Mouse (Mus musculus): Measurements from ENCODE around the gene Rrm1. TPM values are rescaled to one million over a fixed set of nuclear protein-coding genes. Genes with fewer than 3 reads are reported as not detected.

Gene Rrm1
- polyA plus RNA-seq, 1 experiment from 2014 or later = 66.4 TPM

- Histone ChIP-seq H3K36me3 (replicated peaks; ENCODE audit: insufficient read depth, low read length) (no peaks in the 10 kb centered on the region), H3K27me3 (ENCODE audit: insufficient read depth, low read length) (0 out of 2 replicates have a peak, but pooled peaks cover 5% of the 10 kb centered on the region), H3K9me3 (ENCODE audit: low read length) (no peaks in the 10 kb centered on the region), H3K4me1 (ENCODE audit: insufficient read depth) (no peaks in the 10 kb centered on the region), H3K27ac (ENCODE audit: low read depth) (no peak overlapping the region), H3K4me3 (ENCODE audit: low read depth, low read length) (no peak overlapping the region), H3K9ac (replicated peaks) (no peak overlapping the region), H3K4me2 (ENCODE audit: low read depth, low read length) (no peak overlapping the region)
- DNase-seq (no peak), ATAC-seq (no peak)
- TF ChIP-seq EP300 (IDR thresholded peaks at IDR 0.05; ENCODE audit: low read depth) (no peak), CTCF (IDR thresholded peaks at IDR 0.05; ENCODE audit: low read depth) (no peak)
- WGBS (ENCODE audit: insufficient replicate concordance) = 73% methylated on average over 7 of the region's 7 CpGs
Observed at GRCm38 (mm10) chr7:102509726-102510125, 68.2 kb downstream of the Rrm1 start.

GRCm38 (mm10) chr7:102511927-102512326 lies 70.4 kb downstream of the Rrm1 start:
- WGBS (ENCODE audit: insufficient replicate concordance) = 59% methylated on average over 10 of the region's 10 CpGs
- ATAC-seq = no peak
- no peak overlapping the region for H3K27ac ChIP-seq (ENCODE audit: low read depth)

GRCm38 (mm10) chr7:102512814-102513435 lies 71.4 kb downstream of the Rrm1 start:
- peak overlapping the region; percentile 74 for H3K4me2 ChIP-seq (ENCODE audit: low read depth, low read length)
- H3K36me3 ChIP-seq (replicated peaks; ENCODE audit: insufficient read depth, low read length) = no peaks in the 10 kb centered on the region
- peak overlapping the region; percentile 41 for H3K4me3 ChIP-seq (ENCODE audit: low read depth, low read length)
- no peaks in the 10 kb centered on the region for H3K4me1 ChIP-seq (ENCODE audit: insufficient read depth)
- WGBS (ENCODE audit: insufficient replicate concordance) = 2% methylated on average over 51 of the region's 54 CpGs
- H3K27ac ChIP-seq (ENCODE audit: low read depth) = no peak overlapping the region
- DNase-seq = peak; percentile 90
- no peaks in the 10 kb centered on the region for H3K9me3 ChIP-seq (ENCODE audit: low read length)
- ATAC-seq = peak; percentile 90
- H3K9ac ChIP-seq (replicated peaks) = peak overlapping the region; percentile 19
- 0 out of 2 replicates have a peak, but pooled peaks cover 5% of the 10 kb centered on the region for H3K27me3 ChIP-seq (ENCODE audit: insufficient read depth, low read length)
- TF ChIP-seq CTCF (IDR thresholded peaks at IDR 0.05; ENCODE audit: low read depth) (peak; percentile 89), EP300 (IDR thresholded peaks at IDR 0.05; ENCODE audit: low read depth) (no peak)

More at GRCm38 (mm10) chr7:102511927-102512326, 70.4 kb downstream of the Rrm1 start:
- Histone ChIP-seq H3K36me3 (replicated peaks; ENCODE audit: insufficient read depth, low read length) (no peaks in the 10 kb centered on the region), H3K4me1 (ENCODE audit: insufficient read depth) (no peaks in the 10 kb centered on the region), H3K4me2 (ENCODE audit: low read depth, low read length) (no peak overlapping the region), H3K9ac (replicated peaks) (no peak overlapping the region), H3K9me3 (ENCODE audit: low read length) (no peaks in the 10 kb centered on the region), H3K27me3 (ENCODE audit: insufficient read depth, low read length) (0 out of 2 replicates have a peak, but pooled peaks cover 5% of the 10 kb centered on the region), H3K4me3 (ENCODE audit: low read depth, low read length) (no peak overlapping the region)
- TF ChIP-seq CTCF (IDR thresholded peaks at IDR 0.05; ENCODE audit: low read depth) (no peak), EP300 (IDR thresholded peaks at IDR 0.05; ENCODE audit: low read depth) (no peak)
- DNase-seq = no peak

- Histone ChIP-seq H3K9me3 (ENCODE audit: low read length) (no peaks in the 10 kb centered on the region), H3K27me3 (ENCODE audit: insufficient read depth, low read length) (0 out of 2 replicates have a peak, but pooled peaks cover 5% of the 10 kb centered on the region), H3K9ac (replicated peaks) (no peak overlapping the region), H3K4me3 (ENCODE audit: low read depth, low read length) (no peak overlapping the region), H3K27ac (ENCODE audit: low read depth) (no peak overlapping the region), H3K36me3 (replicated peaks; ENCODE audit: insufficient read depth, low read length) (no peaks in the 10 kb centered on the region), H3K4me1 (ENCODE audit: insufficient read depth) (no peaks in the 10 kb centered on the region), H3K4me2 (ENCODE audit: low read depth, low read length) (no peak overlapping the region)
- TF ChIP-seq CTCF (IDR thresholded peaks at IDR 0.05; ENCODE audit: low read depth) (no peak), EP300 (IDR thresholded peaks at IDR 0.05; ENCODE audit: low read depth) (no peak)
- 26% methylated on average over 4 of the region's 4 CpGs for WGBS (ENCODE audit: insufficient replicate concordance)
- ATAC-seq = no peak
- DNase-seq = no peak
Observed at GRCm38 (mm10) chr7:102514144-102514543, 72.6 kb downstream of the Rrm1 start.

GRCm38 (mm10) chr7:102516261-102517050 lies 75.0 kb downstream of the Rrm1 start:
- DNase-seq = no peak

GRCm38 (mm10) chr7:102517051-102517335 lies 75.5 kb downstream of the Rrm1 start:
- Histone ChIP-seq H3K27me3 (ENCODE audit: insufficient read depth, low read length) (0 out of 2 replicates have a peak, but pooled peaks cover 5% of the 10 kb centered on the region), H3K27ac (ENCODE audit: low read depth) (no peak overlapping the region), H3K4me2 (ENCODE audit: low read depth, low read length) (no peak overlapping the region), H3K36me3 (replicated peaks; ENCODE audit: insufficient read depth, low read length) (no peaks in the 10 kb centered on the region), H3K9ac (replicated peaks) (no peak overlapping the region), H3K4me1 (ENCODE audit: insufficient read depth) (no peaks in the 10 kb centered on the region), H3K4me3 (ENCODE audit: low read depth, low read length) (no peak overlapping the region), H3K9me3 (ENCODE audit: low read length) (no peaks in the 10 kb centered on the region)
- ATAC-seq (no peak), DNase-seq (no peak)
- 70% methylated on average over 2 of the region's 2 CpGs for WGBS (ENCODE audit: insufficient replicate concordance)
- no peak for TF ChIP-seq CTCF (IDR thresholded peaks at IDR 0.05; ENCODE audit: low read depth)
- no peak for TF ChIP-seq EP300 (IDR thresholded peaks at IDR 0.05; ENCODE audit: low read depth)

More at GRCm38 (mm10) chr7:102516261-102517050, 75.0 kb downstream of the Rrm1 start:
- H3K9me3 ChIP-seq (ENCODE audit: low read length) = no peaks in the 10 kb centered on the region
- H3K9ac ChIP-seq (replicated peaks) = no peak overlapping the region
- H3K27me3 ChIP-seq (ENCODE audit: insufficient read depth, low read length) = 0 out of 2 replicates have a peak, but pooled peaks cover 5% of the 10 kb centered on the region
- 60% methylated on average over 10 of the region's 10 CpGs for WGBS (ENCODE audit: insufficient replicate concordance)
- no peaks in the 10 kb centered on the region for H3K4me1 ChIP-seq (ENCODE audit: insufficient read depth)
- no peaks in the 10 kb centered on the region for H3K36me3 ChIP-seq (replicated peaks; ENCODE audit: insufficient read depth, low read length)
- no peak for ATAC-seq
- no peak overlapping the region for H3K4me2 ChIP-seq (ENCODE audit: low read depth, low read length)
- no peak overlapping the region for H3K4me3 ChIP-seq (ENCODE audit: low read depth, low read length)
- TF ChIP-seq EP300 (IDR thresholded peaks at IDR 0.05; ENCODE audit: low read depth) (no peak), CTCF (IDR thresholded peaks at IDR 0.05; ENCODE audit: low read depth) (no peak)
- H3K27ac ChIP-seq (ENCODE audit: low read depth) = no peak overlapping the region

Other genes starting within 250 kb of the Rrm1 start
- 7.0 and 8.6 TPM in 2 replicates for gene Nup98, start 231.5 kb upstream of the Rrm1 start, polyA plus RNA-seq (2015; fragmentation: Nextera tagmentation; extraction: Ambion mirVana)
- 27.2 and 28.7 TPM in 2 replicates for gene Pgap2, start 231.5 kb upstream of the Rrm1 start, polyA plus RNA-seq (2015; fragmentation: Nextera tagmentation; extraction: Ambion mirVana)
- gene Rhog, start 185.6 kb upstream of the Rrm1 start, polyA plus RNA-seq (2015; fragmentation: Nextera tagmentation; extraction: Ambion mirVana) = 52.3 and 54.5 TPM in 2 replicates
- gene Stim1, start 173.9 kb upstream of the Rrm1 start, polyA plus RNA-seq (2015; fragmentation: Nextera tagmentation; extraction: Ambion mirVana) = 15.6 and 17.9 TPM in 2 replicates
- 0.12 and 0.19 TPM in 2 replicates for gene Olfr543, start 40.0 kb downstream of the Rrm1 start, polyA plus RNA-seq (2015; fragmentation: Nextera tagmentation; extraction: Ambion mirVana)
- 0.04 and 0.06 TPM in 2 replicates for gene Olfr544, start 46.6 kb downstream of the Rrm1 start, polyA plus RNA-seq (2015; fragmentation: Nextera tagmentation; extraction: Ambion mirVana)
- gene Olfr545, start 57.9 kb downstream of the Rrm1 start, polyA plus RNA-seq (2015; fragmentation: Nextera tagmentation; extraction: Ambion mirVana) = not detected in 2 replicates
- not detected in 2 replicates for gene Olfr547, start 93.1 kb downstream of the Rrm1 start, polyA plus RNA-seq (2015; fragmentation: Nextera tagmentation; extraction: Ambion mirVana)
- not detected in 2 replicates for gene Olfr548-ps1, start 99.2 kb downstream of the Rrm1 start, polyA plus RNA-seq (2015; fragmentation: Nextera tagmentation; extraction: Ambion mirVana)
- not detected in 2 replicates for gene Olfr549, start 108.2 kb downstream of the Rrm1 start, polyA plus RNA-seq (2015; fragmentation: Nextera tagmentation; extraction: Ambion mirVana)
- 0.42 and 0.64 TPM in 2 replicates for gene Trim21, start 123.8 kb downstream of the Rrm1 start, polyA plus RNA-seq (2015; fragmentation: Nextera tagmentation; extraction: Ambion mirVana)
- not detected in 2 replicates for gene Olfr550, start 129.7 kb downstream of the Rrm1 start, polyA plus RNA-seq (2015; fragmentation: Nextera tagmentation; extraction: Ambion mirVana)
- not detected in 2 replicates for gene Olfr551, start 150.2 kb downstream of the Rrm1 start, polyA plus RNA-seq (2015; fragmentation: Nextera tagmentation; extraction: Ambion mirVana)
- not detected in 2 replicates for gene Olfr552, start 156.1 kb downstream of the Rrm1 start, polyA plus RNA-seq (2015; fragmentation: Nextera tagmentation; extraction: Ambion mirVana)
- gene Olfr553, start 176.5 kb downstream of the Rrm1 start, polyA plus RNA-seq (2015; fragmentation: Nextera tagmentation; extraction: Ambion mirVana) = not detected in 2 replicates
- gene Olfr554, start 196.7 kb downstream of the Rrm1 start, polyA plus RNA-seq (2015; fragmentation: Nextera tagmentation; extraction: Ambion mirVana) = not detected in 2 replicates
- not detected in 2 replicates for gene Olfr555, start 217.1 kb downstream of the Rrm1 start, polyA plus RNA-seq (2015; fragmentation: Nextera tagmentation; extraction: Ambion mirVana)
- gene Olfr556, start 223.2 kb downstream of the Rrm1 start, polyA plus RNA-seq (2015; fragmentation: Nextera tagmentation; extraction: Ambion mirVana) = not detected in 2 replicates
- 1.4 and 1.7 TPM in 2 replicates for gene Trim68, start 245.6 kb downstream of the Rrm1 start, polyA plus RNA-seq (2015; fragmentation: Nextera tagmentation; extraction: Ambion mirVana)